Mouse (Mus musculus) midbrain, embryonic 11.5 days (tissue): ENCODE measurements around the gene Ap1m1. TPM values are rescaled to one million over a fixed set of nuclear protein-coding genes. Genes with fewer than 3 reads are reported as not detected.

Experiments
- ATAC-seq: fragments of 200-750 bp; cut with Nextera tagmentation; 2 replicates; pipeline ENCODE4 v1.8.0; 2017; ENCODE audit warnings: moderate TSS enrichment, moderate library complexity; ENCODE audit not compliant: low FRiP score
- DNase-seq: peaks from one replicate; pipeline ENCODE4 v3.0.0; 2015; ENCODE audit warnings: low spot score; ENCODE audit errors: missing footprints
- H3K27ac ChIP-seq: fragments of 300-500 bp; sonication (generic); 2 replicates; pipeline ENCODE4 v1.5.1; 2014; ENCODE audit warnings: low read depth, low read length
- H3K27me3 ChIP-seq: fragments of 300-500 bp; sonication (generic); 2 replicates; pipeline ENCODE4 v1.6.1; 2014; ENCODE audit warnings: mild to moderate bottlenecking, low read length, moderate library complexity, mixed read lengths; ENCODE audit not compliant: control insufficient read depth, insufficient read depth
- H3K36me3 ChIP-seq: fragments of 300-500 bp; sonication (generic); 2 replicates; pipeline ENCODE4 v1.6.1; 2014; ENCODE audit warnings: mild to moderate bottlenecking, low read length, moderate library complexity, mixed read lengths; ENCODE audit not compliant: control insufficient read depth, insufficient read depth
- H3K4me1 ChIP-seq: fragments of 300-500 bp; sonication (generic); 2 replicates; pipeline ENCODE4 v1.6.1; 2014; ENCODE audit warnings: low read length; ENCODE audit not compliant: control insufficient read depth, insufficient read depth
- H3K4me2 ChIP-seq: fragments of 300-500 bp; sonication (generic); 2 replicates; pipeline ENCODE4 v1.6.1; 2014; ENCODE audit warnings: mild to moderate bottlenecking, moderate library complexity
- H3K4me3 ChIP-seq: fragments of 300-500 bp; sonication (generic); 2 replicates; pipeline ENCODE4 v1.5.1; 2014; ENCODE audit warnings: low read depth, low read length
- H3K9ac ChIP-seq: fragments of 300-500 bp; sonication (generic); 2 replicates; pipeline ENCODE4 v1.6.1; 2014; ENCODE audit warnings: low read length
- H3K9me3 ChIP-seq: fragments of 300-500 bp; sonication (generic); 2 replicates; pipeline ENCODE4 v1.6.1; 2016; ENCODE audit warnings: low read length; ENCODE audit not compliant: control insufficient read depth
- WGBS: fragments of 180-500 bp; shearing (Covaris S2); extraction: QIAGEN DNeasy Blood & Tissue Kit; methylation state at CpG from one replicate; pipeline ENCODE4 v1.1.7; 2014; 5-methylcytosine and 5-hydroxymethylcytosine counted together
- polyA plus RNA-seq: library from polyadenylated mRNA; unstranded; fragments of >200 nt; fragmentation: Nextera tagmentation; extraction: Ambion mirVana; gene quantifications from 2 replicates; pipeline ENCODE4 v1.2.1, GENCODE M21; 2014

Ap1m1 gene
- polyA plus RNA-seq, 1 experiment from 2014 or later = 173 TPM

- H3K4me3 ChIP-seq = no peak overlapping the region
- H3K4me2 ChIP-seq = no peak overlapping the region
- H3K27ac ChIP-seq = no peak overlapping the region
- H3K9ac ChIP-seq = no peak overlapping the region
- ATAC-seq (no peak), DNase-seq (no peak)
- H3K9me3 ChIP-seq = no peaks in the 10 kb centered on the region
- peaks cover 6% of the 10 kb centered on the region for H3K4me1 ChIP-seq
- WGBS = 81% methylated on average over 1 of the region's 1 CpGs
- no peaks in the 10 kb centered on the region for H3K36me3 ChIP-seq
- H3K27me3 ChIP-seq = no peaks in the 10 kb centered on the region
These were observed 2.4 kb downstream of the Ap1m1 start for GRCm38 (mm10) chr8:72242226-72242625.

- ATAC-seq = no peak
- H3K4me1 ChIP-seq = peaks cover 6% of the 10 kb centered on the region
- no peaks in the 10 kb centered on the region for H3K36me3 ChIP-seq
- H3K4me3 ChIP-seq = no peak overlapping the region
- no peaks in the 10 kb centered on the region for H3K9me3 ChIP-seq
- H3K27ac ChIP-seq = no peak overlapping the region
- no peaks in the 10 kb centered on the region for H3K27me3 ChIP-seq
- 82% methylated on average over 2 of the region's 2 CpGs for WGBS
- no peak for DNase-seq
- no peak overlapping the region for H3K9ac ChIP-seq
- H3K4me2 ChIP-seq = no peak overlapping the region
These were observed 4.8 kb downstream of the Ap1m1 start for GRCm38 (mm10) chr8:72244610-72245009.

- H3K4me3 ChIP-seq = no peak overlapping the region
- H3K36me3 ChIP-seq = peaks cover 2% of the 10 kb centered on the region; the same call in 1 of the 2 replicates
- ATAC-seq = peak; percentile 41; the same call in 1 of the 2 replicates
- H3K9me3 ChIP-seq = no peaks in the 10 kb centered on the region
- no peaks in the 10 kb centered on the region for H3K27me3 ChIP-seq
- H3K27ac ChIP-seq = no peak overlapping the region
- H3K9ac ChIP-seq = no peak overlapping the region
- H3K4me2 ChIP-seq = no peak overlapping the region
- peak; percentile 85 for DNase-seq
- WGBS = 60% methylated on average over 7 of the region's 7 CpGs
- H3K4me1 ChIP-seq = no peaks in the 10 kb centered on the region
These were observed 17.5 kb downstream of the Ap1m1 start for GRCm38 (mm10) chr8:72257171-72257901.

GRCm38 (mm10) chr8:72257902-72258238 lies 18.1 kb downstream of the Ap1m1 start:
- Histone ChIP-seq H3K27ac (no peak overlapping the region), H3K36me3 (peaks cover 2% of the 10 kb centered on the region; the same call in 1 of the 2 replicates), H3K27me3 (no peaks in the 10 kb centered on the region), H3K4me2 (no peak overlapping the region), H3K4me1 (no peaks in the 10 kb centered on the region), H3K9me3 (no peaks in the 10 kb centered on the region), H3K9ac (no peak overlapping the region), H3K4me3 (no peak overlapping the region)
- WGBS = 91% methylated on average over 1 of the region's 1 CpGs
- no peak for ATAC-seq
- DNase-seq = no peak

GRCm38 (mm10) chr8:72259862-72260261 lies 20.0 kb downstream of the Ap1m1 start:
- H3K36me3 ChIP-seq = peaks cover 2% of the 10 kb centered on the region; the same call in 1 of the 2 replicates
- DNase-seq (no peak), ATAC-seq (no peak)
- no peak overlapping the region for H3K4me3 ChIP-seq
- no peak overlapping the region for H3K27ac ChIP-seq
- 59% methylated on average over 2 of the region's 2 CpGs for WGBS
- H3K27me3 ChIP-seq = no peaks in the 10 kb centered on the region
- H3K9me3 ChIP-seq = no peaks in the 10 kb centered on the region
- H3K9ac ChIP-seq = no peak overlapping the region
- H3K4me2 ChIP-seq = no peak overlapping the region
- H3K4me1 ChIP-seq = no peaks in the 10 kb centered on the region

GRCm38 (mm10) chr8:72260585-72260984 lies 20.8 kb downstream of the Ap1m1 start:
- WGBS = 70% methylated on average over 4 of the region's 4 CpGs
- no peak overlapping the region for H3K9ac ChIP-seq
- no peak overlapping the region for H3K4me3 ChIP-seq
- H3K9me3 ChIP-seq = no peaks in the 10 kb centered on the region
- peaks cover 2% of the 10 kb centered on the region; the same call in 1 of the 2 replicates for H3K36me3 ChIP-seq
- H3K4me1 ChIP-seq = no peaks in the 10 kb centered on the region
- H3K27me3 ChIP-seq = no peaks in the 10 kb centered on the region
- ATAC-seq (no peak), DNase-seq (no peak)
- no peak overlapping the region for H3K4me2 ChIP-seq
- H3K27ac ChIP-seq = no peak overlapping the region

GRCm38 (mm10) chr8:72261019-72261418 lies 21.2 kb downstream of the Ap1m1 start:
- Histone ChIP-seq H3K4me3 (no peak overlapping the region), H3K9me3 (no peaks in the 10 kb centered on the region), H3K36me3 (peaks cover 2% of the 10 kb centered on the region; the same call in 1 of the 2 replicates), H3K9ac (no peak overlapping the region), H3K4me2 (no peak overlapping the region), H3K27ac (no peak overlapping the region), H3K4me1 (no peaks in the 10 kb centered on the region), H3K27me3 (no peaks in the 10 kb centered on the region)
- DNase-seq (peak; percentile 86), ATAC-seq (peak; percentile 66; the same call in 1 of the 2 replicates)
- WGBS = 28% methylated on average over 2 of the region's 2 CpGs

GRCm38 (mm10) chr8:72261431-72261830 lies 21.6 kb downstream of the Ap1m1 start:
- H3K4me3 ChIP-seq = no peak overlapping the region
- peaks cover 2% of the 10 kb centered on the region; the same call in 1 of the 2 replicates for H3K36me3 ChIP-seq
- H3K4me2 ChIP-seq = no peak overlapping the region
- DNase-seq (no peak), ATAC-seq (0 out of 2 replicates have a peak, but pooled peaks have one; percentile 20)
- no peaks in the 10 kb centered on the region for H3K27me3 ChIP-seq
- H3K9ac ChIP-seq = no peak overlapping the region
- H3K27ac ChIP-seq = no peak overlapping the region
- no peaks in the 10 kb centered on the region for H3K4me1 ChIP-seq
- H3K9me3 ChIP-seq = no peaks in the 10 kb centered on the region

- H3K27me3 ChIP-seq = no peaks in the 10 kb centered on the region
- no peak overlapping the region for H3K9ac ChIP-seq
- H3K4me3 ChIP-seq = no peak overlapping the region
- no peaks in the 10 kb centered on the region for H3K9me3 ChIP-seq
- H3K4me2 ChIP-seq = no peak overlapping the region
- ATAC-seq (no peak), DNase-seq (no peak)
- peaks cover 2% of the 10 kb centered on the region; the same call in 1 of the 2 replicates for H3K36me3 ChIP-seq
- no peak overlapping the region for H3K27ac ChIP-seq
- 46% methylated on average over 5 of the region's 5 CpGs for WGBS
- no peaks in the 10 kb centered on the region for H3K4me1 ChIP-seq
These were observed 22.1 kb downstream of the Ap1m1 start for GRCm38 (mm10) chr8:72261872-72262271.
